Mouse (Mus musculus) olfactory bulb, adult 2 months (tissue): Measurements from ENCODE around the gene Padi3.

Experiments
- CTCF ChIP-seq: fragments of 200-500 bp; IDR thresholded peaks from 2 replicates; pipeline ENCODE4 v1.5.1; 2012; ENCODE audit warnings: low read depth, mild to moderate bottlenecking, low read length, moderate library complexity; ENCODE audit not compliant: insufficient read depth
- POLR2A ChIP-seq: fragments of 200-500 bp; IDR thresholded peaks from 2 replicates; pipeline ENCODE4 v1.6.1; 2012; ENCODE audit warnings: mild to moderate bottlenecking, low read depth, low read length, moderate library complexity; ENCODE audit not compliant: insufficient read depth

DNA sequence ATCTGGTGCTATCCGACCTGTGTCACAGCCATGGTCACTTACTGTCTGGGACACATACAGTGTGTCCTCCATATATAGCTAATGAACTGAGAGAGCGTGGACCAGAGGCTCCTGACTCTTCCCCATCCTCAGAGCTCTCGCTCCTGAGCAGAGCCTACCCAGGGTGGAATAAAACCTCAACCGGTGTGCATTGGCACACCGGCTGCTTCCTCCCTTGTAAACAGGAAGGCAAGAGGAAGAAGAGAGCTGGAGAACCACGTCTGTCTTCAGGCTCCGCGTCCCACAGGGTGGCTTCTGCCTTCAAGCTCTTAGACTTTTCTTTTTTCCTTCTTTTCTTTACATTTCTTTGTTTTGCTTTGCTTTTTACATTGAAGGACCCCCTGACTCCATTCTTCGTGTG, 27.6 kb downstream of the Padi3 start:
- no peak for TF ChIP-seq POLR2A
- TF ChIP-seq CTCF = no peak
